Mouse (Mus musculus) lung, postnatal 4 days (tissue): ENCODE results near the gene Bcas2.

Experiments used
- DNase-seq, 2 experiments: peaks; one replicate each; pipeline ENCODE4 v3.0.0; 2021

Gene Bcas2

DNA sequence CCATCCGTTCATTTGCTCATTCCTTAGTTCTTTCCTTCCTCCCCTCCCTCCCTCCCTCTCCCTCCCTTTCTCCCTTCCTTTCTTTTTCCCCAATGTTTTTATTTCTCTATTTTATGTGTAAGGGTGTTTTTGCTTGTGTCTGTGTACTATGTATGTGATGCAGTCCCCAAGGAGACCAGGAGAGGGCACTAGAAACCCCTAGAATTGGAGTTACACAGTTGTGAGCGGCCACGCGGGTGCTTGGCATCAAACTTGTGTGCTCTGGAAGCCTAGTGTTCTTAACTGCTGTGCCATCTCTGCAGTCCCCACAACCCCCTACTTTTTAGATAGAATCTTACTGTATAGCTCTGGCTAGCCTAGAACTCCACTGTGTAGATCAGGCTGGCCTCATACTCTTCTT, 52.3 kb downstream of the Bcas2 start:
- DNase-seq: peak in 1 of 2 experiments; percentile 32

DNA sequence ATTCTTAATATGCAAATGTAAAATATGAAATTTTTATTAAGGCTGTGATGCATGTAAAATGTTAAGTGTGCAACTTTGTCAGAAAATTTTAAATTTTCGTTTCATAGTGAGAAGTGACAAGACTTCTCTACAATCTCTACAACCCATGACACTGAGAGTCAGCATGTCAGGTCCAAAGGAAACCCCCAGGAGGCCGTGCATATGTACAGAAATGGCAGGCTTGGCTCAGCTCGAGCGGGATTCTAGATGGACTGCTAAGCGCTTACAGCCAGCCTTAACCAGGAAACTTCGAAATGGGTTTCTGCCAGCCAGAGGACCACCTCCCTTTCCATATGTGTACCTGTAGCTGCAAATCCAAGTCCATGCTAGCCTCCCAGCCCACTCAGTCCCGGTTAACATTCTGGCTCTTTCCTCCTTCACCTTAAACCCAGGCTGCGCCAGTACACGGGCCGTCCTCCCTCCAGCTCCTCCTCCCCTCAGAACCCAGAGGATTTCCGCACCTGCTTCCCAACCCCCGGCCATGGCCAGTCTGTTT, 52.8 kb downstream of the Bcas2 start:
- no peak for DNase-seq

DNA sequence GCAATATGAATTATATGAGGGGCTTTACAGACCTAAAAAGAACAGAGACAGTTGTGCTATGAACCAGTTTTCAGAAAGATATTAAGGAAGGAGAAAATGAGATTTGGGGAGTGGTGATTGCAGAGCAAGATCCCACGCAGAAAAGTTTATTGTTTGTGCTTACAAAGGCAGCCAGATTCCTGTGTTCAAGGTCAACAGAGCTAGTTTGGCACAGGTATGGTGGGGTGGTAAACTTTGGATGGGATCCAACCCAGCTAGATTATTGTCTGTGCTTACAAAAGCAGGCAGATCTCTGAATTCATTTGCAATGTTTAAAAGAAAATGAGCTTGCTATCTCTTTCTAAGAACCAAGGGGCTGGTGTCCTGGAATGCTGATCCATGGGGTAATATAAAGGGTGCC, 56.3 kb downstream of the Bcas2 start:
- no peak for DNase-seq
